Mouse (Mus musculus): ENCODE measurements around the gene Wdr93. TPM values are rescaled to one million over a fixed set of nuclear protein-coding genes. Genes with fewer than 3 reads are reported as not detected.

The Wdr93 gene
- polyA plus RNA-seq, 1 experiment from 2014 or later: 0.56 TPM

GRCm38 (mm10) chr7:79729743-79730370, 13.1 kb upstream of the Wdr93 start:
- no peaks in the 10 kb centered on the region for H3K9me3 ChIP-seq
- 57% methylated on average over 11 of the region's 11 CpGs for WGBS
- H3K27ac ChIP-seq: no peak overlapping the region
- no peak overlapping the region for H3K4me2 ChIP-seq (replicated peaks)
- H3K4me1 ChIP-seq: no peaks in the 10 kb centered on the region
- H3K36me3 ChIP-seq: 0 out of 2 replicates have a peak, but pooled peaks cover 3% of the 10 kb centered on the region
- peaks cover 8% of the 10 kb centered on the region; the same call in 1 of the 2 replicates for H3K27me3 ChIP-seq
- no peak overlapping the region for H3K9ac ChIP-seq
- H3K4me3 ChIP-seq: no peak overlapping the region
- peak; percentile 17; the same call in 1 of the 2 replicates for ATAC-seq (ENCODE audit: insufficient number of reproducible peaks, insufficient read depth, low FRiP score, low TSS enrichment)

DNA sequence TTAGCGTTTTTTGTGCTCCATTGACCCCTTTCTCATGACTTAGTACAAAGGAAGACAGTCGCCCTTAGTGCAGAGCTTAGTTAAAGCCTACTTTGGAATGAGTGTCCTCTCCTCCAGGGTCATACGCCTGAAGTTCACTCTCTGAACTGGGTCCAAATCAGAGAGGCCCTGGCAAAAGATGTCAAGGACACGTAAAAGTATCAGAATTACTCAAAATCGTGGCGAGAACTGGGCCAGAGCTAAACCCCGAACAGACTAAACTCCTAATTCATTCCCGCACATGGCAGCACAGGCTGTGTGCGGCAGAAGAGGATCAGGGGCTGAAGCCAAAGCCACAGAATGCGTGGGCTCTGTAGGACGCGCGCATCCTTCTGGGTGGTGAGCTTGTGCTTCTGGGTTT, 11.5 kb upstream of the Wdr93 start:
- Histone ChIP-seq H3K4me3 (no peak overlapping the region), H3K27ac (no peak overlapping the region), H3K27me3 (0 out of 2 replicates have a peak, but pooled peaks cover 3% of the 10 kb centered on the region), H3K4me2 (replicated peaks) (no peak overlapping the region), H3K9me3 (no peaks in the 10 kb centered on the region), H3K36me3 (peaks cover 5% of the 10 kb centered on the region), H3K9ac (no peak overlapping the region), H3K4me1 (no peaks in the 10 kb centered on the region)
- ATAC-seq (ENCODE audit: insufficient number of reproducible peaks, insufficient read depth, low FRiP score, low TSS enrichment): no peak
- 79% methylated on average over 13 of the region's 13 CpGs for whole genome bisulfite sequencing

GRCm38 (mm10) chr7:79732622-79733021, 10.3 kb upstream of the Wdr93 start, which contains the start of gene Plin1:
TSS of gene Plin1 (minus strand) at chr7:79732903.
- H3K36me3 ChIP-seq: peaks cover 10% of the 10 kb centered on the region
- 0 out of 2 replicates have a peak, but pooled peaks cover 3% of the 10 kb centered on the region for H3K27me3 ChIP-seq
- no peak within 1 kb of the TSS for H3K4me2 ChIP-seq (replicated peaks)
- H3K9me3 ChIP-seq: no peaks in the 10 kb centered on the region
- no peak within 1 kb of the TSS for H3K4me3 ChIP-seq
- no peak within 1 kb of the TSS for H3K27ac ChIP-seq
- H3K9ac ChIP-seq: no peak within 1 kb of the TSS
- 49% methylated on average over 4 of the region's 4 CpGs for WGBS
- no peak for ATAC-seq (ENCODE audit: insufficient number of reproducible peaks, insufficient read depth, low FRiP score, low TSS enrichment)
- H3K4me1 ChIP-seq: no peaks in the 10 kb centered on the region

GRCm38 (mm10) chr7:79734563-79734962, 8.4 kb upstream of the Wdr93 start:
- no peak overlapping the region for H3K27ac ChIP-seq
- H3K4me3 ChIP-seq: no peak overlapping the region
- 0 out of 2 replicates have a peak, but pooled peaks cover 3% of the 10 kb centered on the region for H3K27me3 ChIP-seq
- H3K4me1 ChIP-seq: no peaks in the 10 kb centered on the region
- peaks cover 10% of the 10 kb centered on the region for H3K36me3 ChIP-seq
- no peak overlapping the region for H3K9ac ChIP-seq
- no peaks in the 10 kb centered on the region for H3K9me3 ChIP-seq
- no peak overlapping the region for H3K4me2 ChIP-seq (replicated peaks)
- WGBS: 75% methylated on average over 8 of the region's 8 CpGs
- no peak for ATAC-seq (ENCODE audit: insufficient number of reproducible peaks, insufficient read depth, low FRiP score, low TSS enrichment)

GRCm38 (mm10) chr7:79736511-79736910, 6.5 kb upstream of the Wdr93 start:
- no peak overlapping the region for H3K4me2 ChIP-seq (replicated peaks)
- no peak overlapping the region for H3K4me3 ChIP-seq
- 0 out of 2 replicates have a peak, but pooled peaks cover 3% of the 10 kb centered on the region for H3K27me3 ChIP-seq
- no peak for ATAC-seq (ENCODE audit: insufficient number of reproducible peaks, insufficient read depth, low FRiP score, low TSS enrichment)
- H3K27ac ChIP-seq: no peak overlapping the region
- H3K9ac ChIP-seq: no peak overlapping the region
- H3K36me3 ChIP-seq: peaks cover 10% of the 10 kb centered on the region
- 93% methylated on average over 14 of the region's 14 CpGs for WGBS
- H3K9me3 ChIP-seq: no peaks in the 10 kb centered on the region
- no peaks in the 10 kb centered on the region for H3K4me1 ChIP-seq

DNA sequence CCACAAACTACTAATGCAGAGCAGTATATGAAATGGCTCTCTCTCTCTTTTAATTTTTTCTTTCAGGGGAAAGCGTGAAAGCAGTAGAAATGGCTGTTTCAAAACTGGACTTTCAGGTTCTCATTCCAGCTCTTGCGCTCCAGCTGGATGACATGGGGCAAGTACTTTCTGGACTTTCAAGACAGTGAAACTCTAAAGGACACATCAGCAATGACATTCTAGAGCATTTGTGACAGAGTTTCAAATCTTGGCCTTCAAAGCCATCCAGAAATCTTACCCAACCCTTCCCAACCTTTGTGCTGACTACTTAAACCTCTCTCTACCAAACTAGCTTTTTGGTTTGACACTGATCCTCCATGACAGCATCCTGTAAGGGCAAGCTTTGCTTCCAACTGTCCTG, 4.0 kb upstream of the Wdr93 start:
- Histone ChIP-seq H3K36me3 (peaks cover 10% of the 10 kb centered on the region), H3K4me1 (peaks cover 6% of the 10 kb centered on the region; the same call in 1 of the 2 replicates), H3K27ac (no peak overlapping the region), H3K9ac (no peak overlapping the region), H3K27me3 (no peaks in the 10 kb centered on the region), H3K4me2 (replicated peaks) (no peak overlapping the region), H3K9me3 (no peaks in the 10 kb centered on the region), H3K4me3 (no peak overlapping the region)
- WGBS: 93% methylated on average over 2 of the region's 2 CpGs
- ATAC-seq (ENCODE audit: insufficient number of reproducible peaks, insufficient read depth, low FRiP score, low TSS enrichment): no peak

GRCm38 (mm10) chr7:79740279-79740678, 2.7 kb upstream of the Wdr93 start:
- Histone ChIP-seq H3K27me3 (no peaks in the 10 kb centered on the region), H3K9me3 (no peaks in the 10 kb centered on the region), H3K4me2 (replicated peaks) (no peak overlapping the region), H3K4me3 (no peak overlapping the region), H3K27ac (no peak overlapping the region), H3K4me1 (peaks cover 6% of the 10 kb centered on the region; the same call in 1 of the 2 replicates), H3K36me3 (peaks cover 7% of the 10 kb centered on the region), H3K9ac (no peak overlapping the region)
- WGBS: 75% methylated on average over 4 of the region's 4 CpGs
- ATAC-seq (ENCODE audit: insufficient number of reproducible peaks, insufficient read depth, low FRiP score, low TSS enrichment): no peak

GRCm38 (mm10) chr7:79742277-79742658, 695 bp upstream of the Wdr93 start:
- Histone ChIP-seq H3K9ac (peak overlapping the region; percentile 38), H3K4me3 (peak overlapping the region; percentile 60), H3K9me3 (no peaks in the 10 kb centered on the region), H3K4me2 (replicated peaks) (peak overlapping the region; percentile 66), H3K4me1 (peaks cover 6% of the 10 kb centered on the region; the same call in 1 of the 2 replicates), H3K27ac (no peak overlapping the region), H3K27me3 (no peaks in the 10 kb centered on the region), H3K36me3 (no peaks in the 10 kb centered on the region; the same call in 1 of the 2 replicates)
- WGBS: 23% methylated on average over 11 of the region's 11 CpGs
- no peak for ATAC-seq (ENCODE audit: insufficient number of reproducible peaks, insufficient read depth, low FRiP score, low TSS enrichment)

- H3K4me3 ChIP-seq: no peak overlapping the region
- H3K27me3 ChIP-seq: no peaks in the 10 kb centered on the region
- no peak overlapping the region for H3K9ac ChIP-seq
- no peak overlapping the region for H3K27ac ChIP-seq
- WGBS: 88% methylated on average over 9 of the region's 9 CpGs
- H3K36me3 ChIP-seq: no peaks in the 10 kb centered on the region
- ATAC-seq (ENCODE audit: insufficient number of reproducible peaks, insufficient read depth, low FRiP score, low TSS enrichment): no peak
- H3K9me3 ChIP-seq: no peaks in the 10 kb centered on the region
- H3K4me1 ChIP-seq: peaks cover 6% of the 10 kb centered on the region; the same call in 1 of the 2 replicates
- H3K4me2 ChIP-seq (replicated peaks): no peak overlapping the region
Observed at GRCm38 (mm10) chr7:79744051-79744450, 1.1 kb downstream of the Wdr93 start.

- Histone ChIP-seq H3K4me3 (no peak overlapping the region), H3K27me3 (no peaks in the 10 kb centered on the region), H3K9me3 (no peaks in the 10 kb centered on the region), H3K27ac (no peak overlapping the region), H3K9ac (no peak overlapping the region), H3K4me2 (replicated peaks) (no peak overlapping the region), H3K4me1 (peaks cover 6% of the 10 kb centered on the region; the same call in 1 of the 2 replicates), H3K36me3 (no peaks in the 10 kb centered on the region)
- no peak for ATAC-seq (ENCODE audit: insufficient number of reproducible peaks, insufficient read depth, low FRiP score, low TSS enrichment)
- WGBS: 79% methylated on average over 5 of the region's 5 CpGs
Observed at GRCm38 (mm10) chr7:79744585-79744984, 1.6 kb downstream of the Wdr93 start.

GRCm38 (mm10) chr7:79747659-79748058, 4.7 kb downstream of the Wdr93 start:
- H3K36me3 ChIP-seq: no peaks in the 10 kb centered on the region
- no peak overlapping the region for H3K4me2 ChIP-seq (replicated peaks)
- H3K9ac ChIP-seq: no peak overlapping the region
- H3K4me1 ChIP-seq: peaks cover 6% of the 10 kb centered on the region; the same call in 1 of the 2 replicates
- no peak for ATAC-seq (ENCODE audit: insufficient number of reproducible peaks, insufficient read depth, low FRiP score, low TSS enrichment)
- no peaks in the 10 kb centered on the region for H3K9me3 ChIP-seq
- no peak overlapping the region for H3K27ac ChIP-seq
- 78% methylated on average over 6 of the region's 6 CpGs for WGBS
- no peaks in the 10 kb centered on the region for H3K27me3 ChIP-seq
- no peak overlapping the region for H3K4me3 ChIP-seq

GRCm38 (mm10) chr7:79749511-79749910, 6.5 kb downstream of the Wdr93 start:
- 84% methylated on average over 6 of the region's 6 CpGs for WGBS
- ATAC-seq (ENCODE audit: insufficient number of reproducible peaks, insufficient read depth, low FRiP score, low TSS enrichment): no peak

More at GRCm38 (mm10) chr7:79749511-79749910, 6.5 kb downstream of the Wdr93 start:
- Histone ChIP-seq H3K27me3 (no peaks in the 10 kb centered on the region), H3K4me1 (no peaks in the 10 kb centered on the region), H3K9ac (no peak overlapping the region), H3K36me3 (no peaks in the 10 kb centered on the region), H3K4me3 (no peak overlapping the region), H3K27ac (no peak overlapping the region), H3K9me3 (no peaks in the 10 kb centered on the region), H3K4me2 (replicated peaks) (no peak overlapping the region)
